Mouse (Mus musculus) urinary bladder, adult 2 months (tissue): Measurements from ENCODE around the gene Cd8a. TPM values are rescaled to one million over a fixed set of nuclear protein-coding genes. Genes with fewer than 3 reads are reported as not detected.
"Not testable (repeated sequence)": the region's sequence is repeated elsewhere in the genome, so short reads cannot be mapped to it uniquely, and the experiment has no call there.

ENCODE experiments used
- DNase-seq: peaks from one replicate; pipeline ENCODE4 v3.0.0; 2022; ENCODE audit warnings: low spot score
- polyA plus RNA-seq: library from polyadenylated mRNA; depleted of rRNA; stranded (reverse); fragments of >200 nt; gene quantifications from 2 replicates; pipeline ENCODE4 v1.2.3, GENCODE M21; 2012; rRNA removed

The Cd8a gene
- polyA plus RNA-seq: 0.29 and 0.73 TPM in 2 replicates

- DNase-seq: no peak
Measured at GRCm38 (mm10) chr6:71373249-71373775, at the start of gene Cd8a. Cd8a (plus strand) TSS chr6:71373427.

- no peak for DNase-seq
Measured at GRCm38 (mm10) chr6:71324816-71325215, 48.4 kb upstream of the Cd8a start.

GRCm38 (mm10) chr6:71329881-71330280 lies 43.3 kb upstream of the Cd8a start:
- DNase-seq: no peak

- DNase-seq: no peak
Measured at GRCm38 (mm10) chr6:71330486-71330885, 42.7 kb upstream of the Cd8a start.

DNA sequence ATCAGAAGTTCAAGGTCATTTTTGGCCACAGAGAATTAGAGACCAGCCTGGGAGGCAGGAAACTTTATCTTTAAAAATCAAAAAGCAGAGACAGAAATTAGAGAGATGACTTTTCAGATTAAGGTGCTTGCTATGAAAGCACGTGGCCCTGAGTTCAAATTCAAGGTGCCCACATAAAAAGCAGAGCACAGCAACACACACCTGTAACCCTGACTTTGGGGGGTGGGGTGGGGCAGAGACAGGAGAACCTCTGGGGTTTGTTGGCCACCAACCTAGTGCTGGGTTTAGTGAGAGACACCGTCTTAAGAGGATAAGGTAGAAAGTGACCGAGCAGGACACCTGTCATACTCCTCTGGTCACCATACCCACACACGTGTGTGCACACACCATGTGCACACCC lies 41.7 kb upstream of the Cd8a start:
- not testable (repeated sequence) for DNase-seq

DNA sequence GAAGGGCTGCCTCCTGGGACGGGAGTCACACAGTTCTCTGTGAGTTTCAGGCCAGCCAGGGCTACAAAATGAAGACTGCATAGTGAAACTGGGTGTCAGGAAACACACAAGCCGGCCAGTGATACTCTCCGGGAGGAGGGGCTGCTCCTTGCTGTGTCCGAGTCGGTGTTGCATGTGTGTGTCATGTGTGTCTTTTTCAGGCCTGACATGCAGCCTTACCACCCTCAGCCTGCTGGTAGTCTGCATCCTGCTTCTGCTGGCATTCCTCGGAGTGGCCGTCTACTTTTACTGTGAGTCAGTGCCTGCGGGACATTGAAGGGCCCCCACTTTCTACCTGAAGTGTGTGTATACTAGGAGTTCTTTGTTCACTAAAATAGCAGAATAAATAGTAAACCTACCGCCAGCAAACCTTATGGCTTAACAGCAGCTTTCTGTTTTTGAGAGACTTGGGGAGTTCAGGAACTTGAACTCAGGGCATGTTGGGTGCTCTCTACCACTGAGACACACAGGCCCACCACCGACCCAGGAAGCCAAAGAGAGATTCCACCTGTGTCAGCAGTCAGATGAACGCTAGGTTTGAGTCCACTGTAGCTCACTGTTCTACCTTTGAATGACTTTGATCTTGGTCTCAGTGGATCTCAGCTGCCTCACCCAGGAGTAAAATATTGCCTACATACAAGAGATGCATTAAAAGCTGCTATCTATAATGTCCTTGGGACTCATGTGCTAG lies 40.8 kb upstream of the Cd8a start:
- no peak for DNase-seq

- no peak for DNase-seq
Measured at GRCm38 (mm10) chr6:71333031-71333430, 40.2 kb upstream of the Cd8a start.

- DNase-seq: no peak
Measured at GRCm38 (mm10) chr6:71333578-71334273, 39.5 kb upstream of the Cd8a start.

GRCm38 (mm10) chr6:71337666-71338065 lies 35.6 kb upstream of the Cd8a start:
- DNase-seq: no peak

GRCm38 (mm10) chr6:71338941-71339340 lies 34.3 kb upstream of the Cd8a start:
- DNase-seq: no peak

GRCm38 (mm10) chr6:71339351-71339750 lies 33.9 kb upstream of the Cd8a start:
- no peak for DNase-seq

DNA sequence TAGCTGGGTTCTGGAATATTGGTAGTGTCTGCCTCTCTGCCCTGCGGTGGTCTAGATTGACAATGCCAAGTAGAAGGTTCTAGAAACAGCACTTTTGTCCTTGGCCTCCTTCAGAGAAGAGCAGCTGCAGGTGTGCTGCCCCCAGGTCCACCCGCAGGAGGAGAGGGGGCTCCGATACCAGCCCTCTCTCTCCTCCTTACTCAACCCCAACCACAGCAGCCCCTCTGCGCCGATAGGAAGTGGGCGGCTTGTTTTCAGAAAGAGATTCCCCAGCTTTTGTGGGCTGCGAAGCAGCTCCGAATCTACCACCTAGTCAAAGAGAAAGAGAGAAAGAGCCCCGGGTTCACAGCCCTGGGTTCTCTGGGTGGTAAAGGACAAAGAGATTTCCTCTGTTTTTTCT lies 32.0 kb upstream of the Cd8a start:
- DNase-seq: no peak

DNA sequence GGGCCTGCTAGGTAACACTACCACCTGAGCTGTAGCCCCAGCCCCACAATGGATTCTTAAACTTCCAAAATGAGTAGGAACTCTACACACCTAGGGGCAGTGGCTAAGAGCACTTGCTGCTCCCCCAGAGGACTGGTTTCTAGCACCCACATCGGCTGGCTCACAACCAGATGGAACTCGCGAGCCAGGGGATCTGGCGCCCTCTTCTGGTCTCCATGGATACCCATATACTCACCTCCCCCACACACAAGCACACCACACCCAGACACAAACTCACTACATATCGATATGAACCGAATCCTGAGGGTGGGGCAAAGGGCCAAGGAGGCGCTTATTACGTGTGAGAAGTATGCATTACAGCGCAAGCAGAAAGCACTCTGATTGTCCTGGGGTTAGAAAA lies 25.2 kb upstream of the Cd8a start:
- no peak for DNase-seq

- no peak for DNase-seq
Measured at GRCm38 (mm10) chr6:71351201-71351600, 22.0 kb upstream of the Cd8a start.

GRCm38 (mm10) chr6:71352201-71352600 lies 21.0 kb upstream of the Cd8a start:
- DNase-seq: no peak

DNA sequence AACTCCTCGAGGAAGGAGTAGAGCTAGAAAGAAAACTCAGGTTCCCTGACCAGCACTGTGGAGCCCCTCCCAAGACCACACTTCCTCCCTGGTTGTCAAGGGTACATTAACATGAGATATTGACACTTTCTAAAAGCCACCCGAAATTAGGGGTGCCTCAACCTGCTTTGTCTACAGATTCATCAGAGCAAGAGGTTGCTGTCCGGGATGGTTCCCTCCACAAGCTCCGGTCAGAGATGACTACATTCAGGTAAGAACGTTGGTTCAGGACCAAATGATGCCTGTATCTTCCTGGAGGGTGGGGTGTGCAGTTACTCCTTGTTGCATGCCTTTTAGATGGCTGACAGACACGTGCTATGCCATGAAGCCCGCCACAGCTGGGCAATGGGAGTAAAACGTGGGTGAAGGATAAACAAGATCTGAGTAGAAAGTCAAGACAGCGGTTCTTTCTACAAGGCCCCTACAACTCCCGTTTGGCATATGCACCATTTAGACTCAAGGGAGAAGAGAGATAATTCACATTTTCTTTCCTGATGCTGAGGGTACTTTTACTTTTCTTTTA lies 20.3 kb upstream of the Cd8a start:
- DNase-seq: no peak

GRCm38 (mm10) chr6:71353722-71354121 lies 19.5 kb upstream of the Cd8a start:
- DNase-seq: no peak

- no peak for DNase-seq
Measured at GRCm38 (mm10) chr6:71357493-71357892, 15.7 kb upstream of the Cd8a start.

DNA sequence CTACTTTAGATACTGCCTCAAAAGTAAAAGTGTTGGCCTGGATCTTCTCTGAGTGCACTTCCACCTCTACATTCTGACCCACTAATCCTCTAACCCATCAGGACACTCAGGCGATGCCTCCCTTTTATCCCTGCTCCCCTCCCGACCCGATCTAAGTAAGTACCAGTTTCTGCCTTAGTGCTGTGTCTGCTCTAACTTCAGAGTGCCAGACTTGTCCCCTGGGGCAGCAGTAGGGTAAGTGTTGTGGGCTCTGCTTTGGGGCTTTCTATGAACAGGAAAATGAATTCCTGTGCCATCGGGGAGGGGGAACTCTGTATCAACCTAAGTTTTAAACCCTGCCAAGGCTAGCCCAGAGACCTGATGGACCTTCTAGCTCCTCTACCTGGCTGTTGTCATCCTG lies 13.0 kb upstream of the Cd8a start:
- no peak for DNase-seq

GRCm38 (mm10) chr6:71360751-71361150 lies 12.5 kb upstream of the Cd8a start:
- no peak for DNase-seq

- no peak for DNase-seq
Measured at GRCm38 (mm10) chr6:71361156-71361670, 12.0 kb upstream of the Cd8a start.

DNA sequence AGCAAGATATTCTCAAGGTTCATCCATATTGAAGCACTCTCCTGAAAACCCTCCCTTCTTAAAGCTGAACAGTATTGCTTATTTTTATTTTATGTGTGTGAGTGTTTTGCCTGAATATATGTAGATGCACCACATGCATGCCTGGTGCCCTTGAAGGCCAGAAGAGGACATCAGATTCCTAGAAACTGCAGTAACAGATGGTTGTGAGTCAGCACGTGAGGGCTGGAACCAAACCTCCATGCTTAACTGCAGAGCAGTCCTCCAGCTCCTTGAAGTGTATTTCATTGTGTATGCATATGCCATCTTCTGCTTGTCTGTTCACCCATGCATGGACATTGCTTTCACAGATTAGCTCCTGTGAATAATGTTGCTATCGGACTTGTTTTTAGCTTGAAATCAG lies 9.2 kb upstream of the Cd8a start:
- DNase-seq: no peak

GRCm38 (mm10) chr6:71369416-71369815 lies 3.8 kb upstream of the Cd8a start:
- DNase-seq: no peak
